Mouse (Mus musculus) hindbrain, embryonic 16.5 days (tissue): Measurements from ENCODE around the gene A630023A22Rik. TPM values are rescaled to one million over a fixed set of nuclear protein-coding genes. Genes with fewer than 3 reads are reported as not detected.

Experiments used
- ATAC-seq: fragments of 200-750 bp; cut with Nextera tagmentation; 2 replicates; pipeline ENCODE4 v1.8.0; 2017; ENCODE audit warnings: moderate TSS enrichment, moderate library complexity
- H3K27ac ChIP-seq: fragments of 300-500 bp; sonication (generic); 2 replicates; pipeline ENCODE4 v1.5.1; 2014; ENCODE audit warnings: low read depth, mild to moderate bottlenecking, control low read depth, low read length, moderate library complexity
- H3K27me3 ChIP-seq: fragments of 300-500 bp; sonication (generic); replicated peaks from 2 replicates; pipeline ENCODE4 v1.6.1; 2014; ENCODE audit warnings: low read length; ENCODE audit not compliant: control insufficient read depth, insufficient read depth
- H3K36me3 ChIP-seq: fragments of 300-500 bp; sonication (generic); 2 replicates; pipeline ENCODE4 v1.6.1; 2014; ENCODE audit warnings: mild to moderate bottlenecking, low read length, moderate library complexity, mixed read lengths; ENCODE audit not compliant: control insufficient read depth, insufficient read depth
- H3K4me1 ChIP-seq: fragments of 300-500 bp; sonication (generic); 2 replicates; pipeline ENCODE4 v1.6.1; 2014; ENCODE audit warnings: low read depth, low read length; ENCODE audit not compliant: control insufficient read depth, insufficient read depth
- H3K4me2 ChIP-seq: fragments of 300-500 bp; sonication (generic); 2 replicates; pipeline ENCODE4 v1.6.1; 2014; ENCODE audit warnings: mild to moderate bottlenecking, low read length, control low read depth, moderate library complexity
- H3K4me3 ChIP-seq: fragments of 300-500 bp; sonication (generic); 2 replicates; pipeline ENCODE4 v1.5.1; 2014; ENCODE audit warnings: mild to moderate bottlenecking, low read length, control low read depth, moderate library complexity
- H3K9ac ChIP-seq: fragments of 300-500 bp; sonication (generic); 2 replicates; pipeline ENCODE4 v1.6.1; 2014; ENCODE audit warnings: low read depth, mild to moderate bottlenecking, control low read depth, low read length, moderate library complexity
- H3K9me3 ChIP-seq: fragments of 300-500 bp; sonication (generic); 2 replicates; pipeline ENCODE4 v1.6.1; 2014; ENCODE audit warnings: mild to moderate bottlenecking, low read length, moderate library complexity; ENCODE audit not compliant: control insufficient read depth
- WGBS: fragments of 180-500 bp; shearing (Covaris S2); extraction: QIAGEN DNeasy Blood & Tissue Kit; methylation state at CpG from one replicate; pipeline ENCODE4 v1.1.7; 2014; 5-methylcytosine and 5-hydroxymethylcytosine counted together
- polyA plus RNA-seq: library from polyadenylated mRNA; unstranded; fragments of >200 nt; fragmentation: Nextera tagmentation; extraction: Ambion mirVana; gene quantifications from 2 replicates; pipeline ENCODE4 v1.2.1, GENCODE M21; 2015

Gene A630023A22Rik
- polyA plus RNA-seq, 1 experiment from 2014 or later, result 0.30 TPM

DNA sequence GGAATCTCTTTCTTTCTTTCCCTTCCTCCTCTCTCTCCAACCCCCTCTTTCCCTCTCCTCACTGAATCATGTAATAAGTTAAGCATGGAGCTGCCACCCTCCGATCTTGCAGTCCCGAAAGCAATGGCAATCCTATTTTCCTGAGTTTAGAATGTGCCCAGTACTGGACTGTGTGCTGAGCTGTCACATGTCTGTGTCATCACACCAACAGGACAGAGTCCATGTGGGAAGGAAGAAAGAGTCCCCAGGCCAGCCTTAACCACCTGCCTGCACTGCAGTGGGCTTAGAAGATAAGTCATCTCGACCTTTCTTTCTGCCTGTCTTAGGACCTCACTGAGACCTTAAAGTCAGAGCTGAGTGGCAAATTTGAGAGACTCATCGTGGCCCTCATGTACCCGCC lies 11.1 kb downstream of the A630023A22Rik start:
- WGBS, result 95% methylated on average over 5 of the region's 5 CpGs
- no peak overlapping the region for H3K9ac ChIP-seq
- no peak overlapping the region for H3K4me2 ChIP-seq
- no peaks in the 10 kb centered on the region for H3K36me3 ChIP-seq
- H3K4me3 ChIP-seq, result no peak overlapping the region
- no peak for ATAC-seq
- no peaks in the 10 kb centered on the region for H3K4me1 ChIP-seq
- no peaks in the 10 kb centered on the region for H3K27me3 ChIP-seq
- H3K27ac ChIP-seq, result no peak overlapping the region
- H3K9me3 ChIP-seq, result no peaks in the 10 kb centered on the region

DNA sequence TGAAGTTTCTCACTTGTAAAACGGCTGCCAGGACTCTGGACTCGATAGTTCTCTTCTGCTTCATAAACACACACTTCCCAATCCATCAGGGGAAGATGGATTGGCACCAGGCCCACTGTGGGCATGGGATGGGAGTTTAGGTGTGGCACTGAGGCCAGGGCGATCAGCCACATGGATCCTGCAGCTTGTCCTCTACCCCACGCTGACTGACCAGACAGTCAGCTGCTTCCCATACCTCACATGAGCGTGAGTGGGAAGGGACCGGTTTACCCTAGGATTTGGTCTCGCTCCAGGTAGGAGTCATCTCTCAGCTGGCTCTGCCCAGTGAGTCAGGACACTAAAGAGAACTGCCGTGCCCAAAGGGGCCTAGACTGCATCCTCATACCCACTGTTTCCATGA lies 12.8 kb downstream of the A630023A22Rik start:
- no peak overlapping the region for H3K4me3 ChIP-seq
- H3K9ac ChIP-seq, result no peak overlapping the region
- no peaks in the 10 kb centered on the region for H3K36me3 ChIP-seq
- H3K4me1 ChIP-seq, result no peaks in the 10 kb centered on the region
- 83% methylated on average over 8 of the region's 8 CpGs for WGBS
- H3K27ac ChIP-seq, result no peak overlapping the region
- H3K27me3 ChIP-seq, result no peaks in the 10 kb centered on the region
- ATAC-seq, result no peak
- H3K4me2 ChIP-seq, result no peak overlapping the region
- H3K9me3 ChIP-seq, result no peaks in the 10 kb centered on the region

DNA sequence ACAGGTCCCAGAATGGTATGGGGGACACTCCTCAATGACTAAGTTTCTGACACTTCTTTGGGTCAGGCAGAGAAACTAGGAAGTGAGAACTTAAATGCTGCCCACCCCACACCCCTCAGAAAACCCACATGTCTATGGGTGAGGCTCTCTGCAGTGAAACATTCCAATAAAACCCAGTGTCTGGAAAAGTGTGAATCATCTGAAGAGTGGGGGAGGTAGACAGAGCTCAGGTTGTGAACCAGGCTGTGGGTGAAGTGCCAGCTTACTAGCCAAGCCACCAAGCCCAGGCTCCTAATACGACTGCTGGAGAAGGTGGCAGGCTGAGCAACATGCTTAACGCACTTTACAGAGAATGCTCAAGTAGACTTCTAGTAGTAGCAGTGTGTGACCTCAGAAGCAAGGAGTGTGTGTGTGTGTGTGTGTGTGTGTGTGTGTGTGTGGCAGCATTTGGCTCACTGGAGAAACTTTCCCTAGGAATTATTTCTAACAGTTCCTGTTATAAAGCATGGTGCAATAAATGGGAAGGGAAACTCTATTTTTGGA lies 14.6 kb downstream of the A630023A22Rik start:
- WGBS, result 76% methylated on average over 2 of the region's 2 CpGs
- no peak for ATAC-seq
- Histone ChIP-seq H3K4me2 (no peak overlapping the region), H3K36me3 (no peaks in the 10 kb centered on the region), H3K9me3 (no peaks in the 10 kb centered on the region), H3K4me1 (no peaks in the 10 kb centered on the region), H3K27ac (no peak overlapping the region), H3K4me3 (no peak overlapping the region), H3K27me3 (no peaks in the 10 kb centered on the region), H3K9ac (no peak overlapping the region)

DNA sequence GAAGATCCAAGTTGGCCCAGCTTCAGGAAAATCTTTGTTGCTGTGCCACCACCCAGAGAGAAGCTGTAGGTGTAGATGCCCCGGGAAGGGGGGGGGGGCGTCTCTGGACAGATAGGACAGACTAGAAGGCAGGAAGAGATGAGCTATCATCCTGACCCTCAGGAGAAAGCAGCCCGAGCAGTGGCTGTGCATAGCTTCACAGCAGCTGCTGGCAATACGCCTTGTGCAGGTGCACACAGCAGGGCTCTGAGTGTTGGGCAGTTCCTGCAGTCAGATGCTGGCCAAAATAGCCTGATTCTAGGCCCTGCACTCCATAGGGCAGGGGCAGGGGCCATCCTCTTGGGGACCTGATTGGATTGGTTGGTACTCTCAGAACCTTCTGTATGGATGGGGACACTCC lies 15.7 kb downstream of the A630023A22Rik start:
- Histone ChIP-seq H3K4me2 (no peak overlapping the region), H3K27ac (no peak overlapping the region), H3K4me1 (no peaks in the 10 kb centered on the region), H3K9ac (no peak overlapping the region), H3K36me3 (no peaks in the 10 kb centered on the region), H3K9me3 (no peaks in the 10 kb centered on the region), H3K27me3 (no peaks in the 10 kb centered on the region), H3K4me3 (no peak overlapping the region)
- 71% methylated on average over 4 of the region's 4 CpGs for WGBS
- ATAC-seq, result no peak

DNA sequence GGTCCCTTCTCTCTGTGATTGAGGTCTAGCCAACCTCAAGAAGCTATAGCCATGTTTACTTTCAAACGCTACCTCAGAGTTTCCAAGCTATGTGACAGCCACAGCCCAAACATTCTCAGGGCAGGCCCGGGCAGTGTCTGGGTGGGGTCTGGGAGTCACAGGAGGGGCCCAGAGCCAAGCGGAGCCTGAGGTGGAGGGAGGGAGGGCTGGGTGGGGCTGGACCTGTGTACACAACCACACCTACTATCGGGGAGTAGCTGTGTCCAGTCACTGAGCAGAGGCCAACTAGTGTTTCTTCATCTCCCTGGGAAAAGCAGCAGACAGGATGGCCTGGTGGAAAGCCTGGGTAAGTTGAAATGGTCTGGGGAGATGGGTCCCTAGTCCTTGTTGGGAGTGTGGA lies 16.8 kb downstream of the A630023A22Rik start, which contains the start of gene Anxa8:
TSS of gene Anxa8 (plus strand) at position 251 of the 400 bp plus-strand sequence.
- WGBS, result 72% methylated on average over 4 of the region's 4 CpGs
- no peak for ATAC-seq
- H3K4me3 ChIP-seq, result no peak within 1 kb of the TSS
- no peaks in the 10 kb centered on the region for H3K36me3 ChIP-seq
- H3K27ac ChIP-seq, result no peak within 1 kb of the TSS
- H3K4me1 ChIP-seq, result no peaks in the 10 kb centered on the region
- no peak within 1 kb of the TSS for H3K4me2 ChIP-seq
- no peak within 1 kb of the TSS for H3K9ac ChIP-seq
- no peaks in the 10 kb centered on the region for H3K27me3 ChIP-seq
- H3K9me3 ChIP-seq, result no peaks in the 10 kb centered on the region

DNA sequence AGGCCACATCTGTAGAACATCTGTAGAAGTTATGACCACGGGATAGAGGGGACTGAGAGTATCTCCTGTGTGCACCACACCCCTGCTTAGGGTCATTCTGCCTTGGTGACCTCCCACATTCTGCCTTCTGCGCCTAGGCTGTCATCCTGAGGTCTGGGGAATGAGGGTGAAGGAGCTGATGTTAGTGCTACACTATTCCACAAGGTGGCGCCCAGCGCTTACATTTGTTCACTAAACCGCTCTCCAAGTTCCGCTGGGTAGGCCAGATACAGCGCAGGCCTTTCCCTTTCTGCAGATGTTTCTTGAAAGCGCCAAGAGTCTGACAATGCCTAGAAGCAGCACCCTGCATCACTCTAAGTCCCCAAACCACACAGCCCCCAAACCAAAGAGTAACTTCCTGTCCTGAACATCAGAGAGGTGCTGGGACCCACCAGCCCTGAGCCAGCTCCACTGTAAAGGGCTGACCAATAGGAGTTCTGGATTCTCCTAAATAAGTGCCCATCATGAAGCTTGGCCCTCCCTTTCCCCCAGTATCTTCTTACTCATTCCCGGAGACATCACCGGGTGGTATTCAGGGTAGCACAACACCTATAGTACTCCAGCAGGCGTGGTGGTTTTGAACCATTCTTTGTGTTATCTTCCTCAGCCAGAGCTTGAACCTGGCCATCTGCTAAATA lies 22.1 kb downstream of the A630023A22Rik start:
- Histone ChIP-seq H3K4me2 (no peak overlapping the region), H3K4me1 (no peaks in the 10 kb centered on the region), H3K27me3 (no peaks in the 10 kb centered on the region), H3K27ac (no peak overlapping the region), H3K4me3 (no peak overlapping the region), H3K9ac (no peak overlapping the region), H3K9me3 (no peaks in the 10 kb centered on the region), H3K36me3 (no peaks in the 10 kb centered on the region)
- WGBS, result 12% methylated on average over 11 of the region's 11 CpGs
- ATAC-seq, result peak; percentile 87

DNA sequence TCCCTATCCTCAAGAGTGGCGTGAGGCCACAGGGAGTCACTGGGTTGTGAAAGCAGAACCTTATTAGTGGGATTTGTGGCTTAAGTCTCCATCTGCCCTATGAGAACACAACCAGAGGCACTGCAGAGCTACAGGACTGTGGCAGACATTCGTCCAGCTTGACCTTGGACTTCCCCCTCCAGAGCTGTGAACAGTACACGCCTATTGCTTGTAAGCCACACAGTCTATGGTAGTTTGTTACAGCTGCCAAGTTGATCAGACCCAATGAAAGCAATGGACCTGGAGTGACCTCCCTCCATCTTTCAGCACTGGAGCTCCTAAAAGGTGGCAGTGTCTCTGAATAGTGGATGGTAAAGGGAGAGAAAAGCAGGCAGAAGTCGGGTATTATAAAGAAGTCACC lies 24.3 kb downstream of the A630023A22Rik start:
- no peak for ATAC-seq
- H3K4me1 ChIP-seq, result no peaks in the 10 kb centered on the region
- no peak overlapping the region for H3K27ac ChIP-seq
- H3K4me3 ChIP-seq, result no peak overlapping the region
- WGBS, result 69% methylated on average over 4 of the region's 4 CpGs
- H3K4me2 ChIP-seq, result no peak overlapping the region
- H3K9me3 ChIP-seq, result no peaks in the 10 kb centered on the region
- no peaks in the 10 kb centered on the region for H3K27me3 ChIP-seq
- H3K36me3 ChIP-seq, result no peaks in the 10 kb centered on the region
- H3K9ac ChIP-seq, result no peak overlapping the region

DNA sequence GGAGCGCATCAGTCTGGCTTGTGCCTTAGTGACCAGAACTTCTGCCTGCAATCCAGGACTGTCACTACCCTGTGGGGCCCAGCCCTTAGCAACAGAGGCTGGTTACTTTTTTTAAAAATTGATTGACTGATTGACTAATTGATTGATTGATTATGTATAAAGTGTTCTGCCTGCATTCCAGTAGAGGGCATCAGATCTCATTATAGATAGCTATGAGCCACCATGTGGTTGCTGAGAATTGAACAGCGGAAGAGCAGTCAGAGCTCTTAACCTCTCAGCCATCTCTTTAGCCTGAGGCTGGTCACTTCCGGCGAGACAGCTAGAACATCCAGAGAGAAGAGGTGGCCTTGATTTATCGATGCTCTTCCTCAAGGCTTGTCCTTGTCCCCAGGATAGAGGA lies 25.3 kb downstream of the A630023A22Rik start:
- Histone ChIP-seq H3K4me1 (no peaks in the 10 kb centered on the region), H3K9me3 (no peaks in the 10 kb centered on the region), H3K4me3 (no peak overlapping the region), H3K27me3 (no peaks in the 10 kb centered on the region), H3K4me2 (no peak overlapping the region), H3K27ac (no peak overlapping the region), H3K36me3 (no peaks in the 10 kb centered on the region), H3K9ac (no peak overlapping the region)
- ATAC-seq, result no peak
- 73% methylated on average over 5 of the region's 5 CpGs for WGBS

DNA sequence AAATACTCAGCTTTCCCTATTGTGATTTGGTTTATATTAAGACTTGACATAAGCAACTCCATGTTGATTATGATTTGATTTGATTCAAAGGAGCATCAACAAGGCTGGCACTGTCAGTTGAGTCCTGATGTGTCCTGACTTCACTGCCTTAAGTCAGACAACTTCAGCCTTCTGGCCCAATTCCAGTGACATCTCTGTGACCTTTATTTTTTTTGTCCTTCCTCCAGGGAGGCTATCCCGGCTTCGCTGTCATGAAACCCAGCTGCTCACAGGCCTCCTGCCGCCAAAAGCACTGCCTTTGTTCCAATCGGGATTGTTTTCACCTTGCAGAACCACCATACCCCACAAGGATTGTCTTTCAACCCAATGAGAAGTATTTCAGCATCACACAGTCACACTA lies 27.2 kb downstream of the A630023A22Rik start:
- no peaks in the 10 kb centered on the region for H3K27me3 ChIP-seq
- no peak overlapping the region for H3K4me3 ChIP-seq
- H3K4me1 ChIP-seq, result no peaks in the 10 kb centered on the region
- no peak overlapping the region for H3K4me2 ChIP-seq
- 22% methylated on average over 4 of the region's 4 CpGs for WGBS
- no peaks in the 10 kb centered on the region for H3K9me3 ChIP-seq
- H3K9ac ChIP-seq, result no peak overlapping the region
- ATAC-seq, result no peak
- no peaks in the 10 kb centered on the region for H3K36me3 ChIP-seq
- H3K27ac ChIP-seq, result no peak overlapping the region
